Mouse (Mus musculus): Measurements from ENCODE around the gene Stk40. TPM values are rescaled to one million over a fixed set of nuclear protein-coding genes. Genes with fewer than 3 reads are reported as not detected.

Stk40 gene
- polyA plus RNA-seq, 1 experiment from 2014 or later, result 15.2 TPM

GRCm38 (mm10) chr4:126105131-126105783 lies 1.5 kb downstream of the Stk40 start:
- Histone ChIP-seq H3K36me3 (ENCODE audit: control insufficient read depth, insufficient read depth, low read length) (no peaks in the 10 kb centered on the region), H3K27me3 (ENCODE audit: control insufficient read depth, insufficient read depth, low read length) (no peaks in the 10 kb centered on the region), H3K4me3 (ENCODE audit: low read depth, low read length) (peak overlapping the region; percentile 91; the same call in 1 of the 2 replicates), H3K4me1 (ENCODE audit: control insufficient read depth, insufficient read depth, low read length) (peaks cover 44% of the 10 kb centered on the region), H3K9me3 (ENCODE audit: control insufficient read depth, low read length) (no peaks in the 10 kb centered on the region), H3K27ac (ENCODE audit: low read depth, low read length) (no peak overlapping the region), H3K9ac (replicated peaks; ENCODE audit: low read depth, low read length) (no peak overlapping the region), H3K4me2 (ENCODE audit: low read depth, low read length) (peak overlapping the region; percentile 92)
- 52% methylated on average over 7 of the region's 7 CpGs for WGBS
- ATAC-seq (ENCODE audit: low read depth), result no peak

- H3K4me1 ChIP-seq (ENCODE audit: control insufficient read depth, insufficient read depth, low read length), result peaks cover 46% of the 10 kb centered on the region
- H3K9me3 ChIP-seq (ENCODE audit: control insufficient read depth, low read length), result no peaks in the 10 kb centered on the region
- H3K4me2 ChIP-seq (ENCODE audit: low read depth, low read length), result no peak overlapping the region
- no peak for ATAC-seq (ENCODE audit: low read depth)
- H3K4me3 ChIP-seq (ENCODE audit: low read depth, low read length), result no peak overlapping the region
- H3K36me3 ChIP-seq (ENCODE audit: control insufficient read depth, insufficient read depth, low read length), result no peaks in the 10 kb centered on the region
- no peaks in the 10 kb centered on the region for H3K27me3 ChIP-seq (ENCODE audit: control insufficient read depth, insufficient read depth, low read length)
- H3K27ac ChIP-seq (ENCODE audit: low read depth, low read length), result no peak overlapping the region
- WGBS, result 60% methylated on average over 8 of the region's 8 CpGs
- H3K9ac ChIP-seq (replicated peaks; ENCODE audit: low read depth, low read length), result 0 out of 2 replicates have a peak overlapping the region, but pooled peaks have one; percentile 16
Observed at GRCm38 (mm10) chr4:126108061-126108740, 4.4 kb downstream of the Stk40 start.

GRCm38 (mm10) chr4:126109613-126110373 lies 6.0 kb downstream of the Stk40 start:
- 0 out of 2 replicates have a peak overlapping the region, but pooled peaks have one; percentile 37 for H3K9ac ChIP-seq (replicated peaks; ENCODE audit: low read depth, low read length)

GRCm38 (mm10) chr4:126110374-126111152 lies 6.8 kb downstream of the Stk40 start:
- Histone ChIP-seq H3K4me3 (ENCODE audit: low read depth, low read length) (no peak overlapping the region), H3K4me1 (ENCODE audit: control insufficient read depth, insufficient read depth, low read length) (peaks cover 38% of the 10 kb centered on the region), H3K36me3 (ENCODE audit: control insufficient read depth, insufficient read depth, low read length) (no peaks in the 10 kb centered on the region), H3K9me3 (ENCODE audit: control insufficient read depth, low read length) (no peaks in the 10 kb centered on the region), H3K9ac (replicated peaks; ENCODE audit: low read depth, low read length) (peak overlapping the region; percentile 37), H3K4me2 (ENCODE audit: low read depth, low read length) (peak overlapping the region; percentile 24), H3K27ac (ENCODE audit: low read depth, low read length) (peak overlapping the region; percentile 78), H3K27me3 (ENCODE audit: control insufficient read depth, insufficient read depth, low read length) (no peaks in the 10 kb centered on the region)
- ATAC-seq (ENCODE audit: low read depth), result peak; percentile 71; the same call in 1 of the 2 replicates
- WGBS, result 7% methylated on average over 12 of the region's 12 CpGs

More at GRCm38 (mm10) chr4:126109613-126110373, 6.0 kb downstream of the Stk40 start:
- H3K27me3 ChIP-seq (ENCODE audit: control insufficient read depth, insufficient read depth, low read length), result no peaks in the 10 kb centered on the region
- H3K4me3 ChIP-seq (ENCODE audit: low read depth, low read length), result no peak overlapping the region
- no peaks in the 10 kb centered on the region for H3K9me3 ChIP-seq (ENCODE audit: control insufficient read depth, low read length)
- H3K36me3 ChIP-seq (ENCODE audit: control insufficient read depth, insufficient read depth, low read length), result no peaks in the 10 kb centered on the region
- peaks cover 46% of the 10 kb centered on the region for H3K4me1 ChIP-seq (ENCODE audit: control insufficient read depth, insufficient read depth, low read length)
- ATAC-seq (ENCODE audit: low read depth), result no peak
- WGBS, result 78% methylated on average over 10 of the region's 10 CpGs
- peak overlapping the region; percentile 24; the same call in 1 of the 2 replicates for H3K4me2 ChIP-seq (ENCODE audit: low read depth, low read length)
- H3K27ac ChIP-seq (ENCODE audit: low read depth, low read length), result peak overlapping the region; percentile 78

GRCm38 (mm10) chr4:126111153-126111549 lies 7.4 kb downstream of the Stk40 start:
- Histone ChIP-seq H3K4me2 (ENCODE audit: low read depth, low read length) (peak overlapping the region; percentile 24), H3K9ac (replicated peaks; ENCODE audit: low read depth, low read length) (peak overlapping the region; percentile 37), H3K4me1 (ENCODE audit: control insufficient read depth, insufficient read depth, low read length) (peaks cover 33% of the 10 kb centered on the region), H3K4me3 (ENCODE audit: low read depth, low read length) (no peak overlapping the region), H3K27me3 (ENCODE audit: control insufficient read depth, insufficient read depth, low read length) (no peaks in the 10 kb centered on the region), H3K27ac (ENCODE audit: low read depth, low read length) (peak overlapping the region; percentile 78), H3K36me3 (ENCODE audit: control insufficient read depth, insufficient read depth, low read length) (no peaks in the 10 kb centered on the region), H3K9me3 (ENCODE audit: control insufficient read depth, low read length) (no peaks in the 10 kb centered on the region)
- WGBS, result 26% methylated on average over 7 of the region's 7 CpGs
- no peak for ATAC-seq (ENCODE audit: low read depth)

- no peak overlapping the region for H3K9ac ChIP-seq (replicated peaks; ENCODE audit: low read depth, low read length)
- H3K36me3 ChIP-seq (ENCODE audit: control insufficient read depth, insufficient read depth, low read length), result no peaks in the 10 kb centered on the region
- no peaks in the 10 kb centered on the region for H3K27me3 ChIP-seq (ENCODE audit: control insufficient read depth, insufficient read depth, low read length)
- H3K9me3 ChIP-seq (ENCODE audit: control insufficient read depth, low read length), result no peaks in the 10 kb centered on the region
- H3K27ac ChIP-seq (ENCODE audit: low read depth, low read length), result no peak overlapping the region
- H3K4me2 ChIP-seq (ENCODE audit: low read depth, low read length), result no peak overlapping the region
- no peak for ATAC-seq (ENCODE audit: low read depth)
- H3K4me1 ChIP-seq (ENCODE audit: control insufficient read depth, insufficient read depth, low read length), result peaks cover 32% of the 10 kb centered on the region
- no peak overlapping the region for H3K4me3 ChIP-seq (ENCODE audit: low read depth, low read length)
- 70% methylated on average over 4 of the region's 4 CpGs for WGBS
Observed at GRCm38 (mm10) chr4:126113243-126113642, 9.5 kb downstream of the Stk40 start.

GRCm38 (mm10) chr4:126113943-126114342 lies 10.2 kb downstream of the Stk40 start:
- Histone ChIP-seq H3K36me3 (ENCODE audit: control insufficient read depth, insufficient read depth, low read length) (no peaks in the 10 kb centered on the region), H3K9me3 (ENCODE audit: control insufficient read depth, low read length) (no peaks in the 10 kb centered on the region), H3K4me2 (ENCODE audit: low read depth, low read length) (no peak overlapping the region), H3K4me3 (ENCODE audit: low read depth, low read length) (no peak overlapping the region), H3K4me1 (ENCODE audit: control insufficient read depth, insufficient read depth, low read length) (peaks cover 25% of the 10 kb centered on the region), H3K27me3 (ENCODE audit: control insufficient read depth, insufficient read depth, low read length) (no peaks in the 10 kb centered on the region), H3K27ac (ENCODE audit: low read depth, low read length) (no peak overlapping the region), H3K9ac (replicated peaks; ENCODE audit: low read depth, low read length) (no peak overlapping the region)
- WGBS, result 21% methylated on average over 6 of the region's 6 CpGs
- ATAC-seq (ENCODE audit: low read depth), result no peak

GRCm38 (mm10) chr4:126115411-126115810 lies 11.7 kb downstream of the Stk40 start:
- no peaks in the 10 kb centered on the region for H3K27me3 ChIP-seq (ENCODE audit: control insufficient read depth, insufficient read depth, low read length)
- H3K4me2 ChIP-seq (ENCODE audit: low read depth, low read length), result no peak overlapping the region
- ATAC-seq (ENCODE audit: low read depth), result no peak
- WGBS, result 90% methylated on average over 9 of the region's 9 CpGs
- H3K9ac ChIP-seq (replicated peaks; ENCODE audit: low read depth, low read length), result no peak overlapping the region
- H3K36me3 ChIP-seq (ENCODE audit: control insufficient read depth, insufficient read depth, low read length), result no peaks in the 10 kb centered on the region
- no peak overlapping the region for H3K27ac ChIP-seq (ENCODE audit: low read depth, low read length)
- peaks cover 15% of the 10 kb centered on the region for H3K4me1 ChIP-seq (ENCODE audit: control insufficient read depth, insufficient read depth, low read length)
- no peak overlapping the region for H3K4me3 ChIP-seq (ENCODE audit: low read depth, low read length)
- H3K9me3 ChIP-seq (ENCODE audit: control insufficient read depth, low read length), result no peaks in the 10 kb centered on the region

Measured in neural tube, embryonic 14.5 days (tissue).